Mouse (Mus musculus) olfactory bulb, adult 2 months (tissue): ENCODE results near the gene Ggt1.

Experiments used
- CTCF ChIP-seq: fragments of 200-500 bp; IDR thresholded peaks from 2 replicates; pipeline ENCODE4 v1.5.1; 2012; ENCODE audit warnings: low read depth, mild to moderate bottlenecking, low read length, moderate library complexity; ENCODE audit not compliant: insufficient read depth
- POLR2A ChIP-seq: fragments of 200-500 bp; IDR thresholded peaks from 2 replicates; pipeline ENCODE4 v1.6.1; 2012; ENCODE audit warnings: mild to moderate bottlenecking, low read depth, low read length, moderate library complexity; ENCODE audit not compliant: insufficient read depth

- TF ChIP-seq CTCF (no peak), POLR2A (no peak)
Measured at GRCm38 (mm10) chr10:75549886-75550285, 11.5 kb upstream of the Ggt1 start.
